Mouse (Mus musculus) heart, adult 8-10 months (tissue): ENCODE measurements around the gene Acbd3. TPM values are rescaled to one million over a fixed set of nuclear protein-coding genes. Genes with fewer than 3 reads are reported as not detected.

Experiments used
- DNase-seq: peaks from one replicate; pipeline ENCODE4 v3.0.0; 2022; ENCODE audit warnings: low spot score
- total RNA-seq, 4 experiments: library from RNA; stranded (reverse); gene quantifications; 2 replicates each; pipeline ENCODE4 v1.2.4; 2022

Gene Acbd3
- total RNA-seq, 4 experiments from 2014 or later, result 19.4 to 24.6 (median 22.0) TPM

DNA sequence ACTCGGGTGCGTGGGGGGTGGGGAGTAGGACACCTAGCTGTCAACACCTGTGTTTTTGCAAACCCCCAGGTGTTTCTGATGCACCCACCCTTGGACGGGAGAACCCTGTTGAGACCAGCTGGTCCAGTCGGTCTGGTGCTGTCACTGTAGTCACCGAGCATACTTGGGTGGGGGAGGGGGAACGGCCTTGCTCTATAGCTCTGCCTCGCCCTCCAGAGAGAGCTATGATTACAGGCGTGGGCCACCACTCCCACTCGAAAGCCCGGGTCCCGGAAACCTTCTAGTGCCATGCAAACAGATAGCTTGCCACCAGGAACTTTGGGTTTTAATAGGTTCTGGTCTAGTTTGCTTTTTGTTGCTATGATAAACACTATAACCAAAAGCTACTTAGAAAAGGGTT, 36.3 kb downstream of the Acbd3 start:
- DNase-seq, result no peak

DNA sequence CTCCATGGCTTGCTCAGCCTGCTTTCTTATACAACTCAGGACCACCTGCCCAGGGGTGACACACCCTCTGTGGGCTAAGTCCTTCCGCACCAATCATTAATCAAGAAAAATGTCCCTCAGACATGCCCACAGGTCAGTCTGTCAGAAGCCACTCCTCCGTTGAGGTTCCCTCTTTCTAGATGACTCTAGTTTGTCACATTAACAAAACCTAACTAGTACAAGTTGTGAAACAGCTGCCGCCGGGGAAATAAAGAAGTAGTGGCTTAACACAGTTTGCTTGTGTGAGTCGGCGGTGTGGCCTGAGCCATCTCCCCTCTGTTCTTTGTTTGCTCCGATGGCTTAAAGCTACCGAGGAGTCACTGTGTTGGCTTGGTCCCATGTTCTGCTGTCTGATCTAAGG, 36.8 kb downstream of the Acbd3 start:
- DNase-seq, result no peak

GRCm38 (mm10) chr1:180763307-180763706, 37.5 kb downstream of the Acbd3 start:
- no peak for DNase-seq

DNA sequence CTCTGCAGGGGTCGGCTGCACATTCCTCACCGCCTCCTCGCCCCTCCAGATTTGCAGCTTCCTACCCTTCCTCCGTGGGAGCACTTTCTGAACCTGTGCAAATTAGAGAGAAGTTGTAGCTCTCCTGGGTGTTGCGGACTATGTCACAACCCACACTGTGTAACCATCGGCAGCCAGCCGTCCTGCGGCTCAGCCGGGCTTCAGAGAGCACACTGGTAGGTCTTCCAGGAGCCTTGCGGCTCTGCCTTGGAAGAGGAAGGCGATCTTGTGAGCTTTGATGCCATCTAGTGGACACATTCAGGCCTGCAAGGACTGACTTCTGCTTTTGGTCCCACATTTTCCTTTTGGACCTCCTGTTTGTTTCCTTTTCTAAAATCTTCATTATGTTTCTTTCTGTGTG, 38.0 kb downstream of the Acbd3 start:
- peak; percentile 87 for DNase-seq

GRCm38 (mm10) chr1:180765393-180765792, 39.5 kb downstream of the Acbd3 start:
- DNase-seq, result no peak

GRCm38 (mm10) chr1:180766557-180766956, 40.7 kb downstream of the Acbd3 start:
- no peak for DNase-seq

DNA sequence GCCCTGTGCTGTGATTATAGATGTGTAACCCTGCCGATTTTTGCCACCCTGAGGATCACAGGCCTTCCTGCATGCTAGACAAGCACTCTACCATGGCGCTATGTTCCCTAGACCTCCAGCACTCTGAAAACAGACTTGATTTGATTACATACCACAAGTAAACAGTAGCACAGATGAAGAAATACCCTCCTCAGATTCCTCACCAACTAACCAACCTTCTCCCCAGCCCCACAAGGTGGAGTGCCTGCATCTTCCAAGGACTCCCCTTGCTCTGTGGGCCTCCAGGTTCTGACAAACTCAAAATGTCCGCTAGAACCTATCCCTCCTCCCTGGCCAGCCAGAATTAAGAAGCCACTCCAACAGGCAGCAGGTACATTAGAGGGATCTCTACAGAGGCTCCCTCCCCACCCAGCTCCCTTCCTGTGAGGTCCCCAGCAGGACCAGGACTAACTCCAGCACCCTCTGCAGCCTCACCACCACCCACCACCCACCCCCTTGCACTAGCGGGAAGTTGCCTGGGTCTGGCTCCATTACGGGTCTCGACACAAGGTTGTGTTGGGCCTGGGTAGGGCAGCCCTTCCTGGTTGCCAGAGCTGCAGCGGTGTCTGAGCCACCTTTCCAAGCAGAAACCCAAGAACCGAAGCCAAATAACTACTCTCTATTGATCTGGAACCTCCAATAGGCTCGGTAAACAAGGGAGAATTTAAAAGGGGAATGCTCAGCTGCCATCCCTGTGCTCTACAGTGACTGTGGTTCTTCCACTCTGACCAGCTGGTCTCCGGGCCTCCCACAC, 41.9 kb downstream of the Acbd3 start:
- DNase-seq, result no peak

- DNase-seq, result peak; percentile 68
Measured at GRCm38 (mm10) chr1:180768334-180769168, 42.7 kb downstream of the Acbd3 start.

GRCm38 (mm10) chr1:180771306-180771705, 45.5 kb downstream of the Acbd3 start:
- DNase-seq, result no peak

DNA sequence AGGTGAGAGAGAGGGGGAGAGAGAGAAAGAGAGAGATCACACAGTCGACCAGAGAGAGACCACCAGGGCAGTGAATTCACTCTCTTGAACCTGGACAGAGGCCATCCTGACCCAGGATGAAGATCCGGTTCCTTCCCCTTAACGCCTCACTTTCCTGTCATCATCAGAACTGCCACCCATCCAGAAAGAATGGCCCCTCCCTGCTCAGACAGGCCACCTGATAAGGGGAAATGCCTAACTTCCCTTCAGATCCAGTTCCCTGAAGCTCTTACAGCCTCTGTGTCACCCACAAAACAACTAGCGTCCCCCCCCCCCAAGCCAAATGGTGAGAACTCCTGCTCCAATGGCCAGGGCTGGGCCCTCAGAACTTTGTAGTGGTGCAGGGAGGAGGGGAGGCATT, 45.9 kb downstream of the Acbd3 start:
- no peak for DNase-seq

GRCm38 (mm10) chr1:180772291-180772690, 46.4 kb downstream of the Acbd3 start:
- no peak for DNase-seq

DNA sequence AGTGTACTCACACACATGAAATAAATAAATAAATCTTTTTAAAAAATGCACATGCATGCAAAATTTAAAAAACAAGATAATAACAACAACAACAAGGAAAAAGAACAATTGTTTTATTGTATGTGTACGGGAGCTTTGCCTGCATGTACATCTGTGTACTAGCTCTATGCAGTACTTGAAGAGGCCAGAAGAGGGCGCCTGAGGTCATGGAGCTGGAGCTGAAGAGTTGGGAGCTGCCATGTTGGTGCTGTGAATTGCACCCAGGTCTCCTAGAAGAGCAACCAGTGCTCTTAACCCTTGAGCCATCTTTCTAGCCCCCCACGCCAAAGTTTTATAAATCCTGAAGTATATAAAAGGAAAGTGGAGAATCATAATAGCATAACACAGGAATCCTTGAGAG, 48.8 kb downstream of the Acbd3 start:
- no peak for DNase-seq

DNA sequence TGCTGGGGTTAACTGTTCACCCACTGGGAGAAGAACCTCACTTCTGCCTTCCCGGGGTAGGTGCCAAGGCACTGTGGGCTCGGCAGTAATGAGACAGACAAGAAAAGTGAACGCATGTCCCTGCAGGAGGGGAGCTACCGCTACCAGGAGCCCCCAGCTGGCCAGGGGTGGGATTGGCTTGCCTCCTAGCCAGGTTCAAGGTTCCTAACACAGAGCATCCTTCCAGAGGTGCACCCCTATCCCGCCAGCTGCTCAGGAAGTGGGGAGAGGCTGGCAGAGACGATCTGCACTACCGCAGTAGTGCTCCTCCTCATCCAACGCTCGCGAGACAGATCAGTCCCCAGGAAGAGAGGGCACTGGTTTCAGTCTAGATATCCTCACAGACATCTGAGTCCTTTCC, 49.5 kb downstream of the Acbd3 start:
- DNase-seq, result no peak

DNA sequence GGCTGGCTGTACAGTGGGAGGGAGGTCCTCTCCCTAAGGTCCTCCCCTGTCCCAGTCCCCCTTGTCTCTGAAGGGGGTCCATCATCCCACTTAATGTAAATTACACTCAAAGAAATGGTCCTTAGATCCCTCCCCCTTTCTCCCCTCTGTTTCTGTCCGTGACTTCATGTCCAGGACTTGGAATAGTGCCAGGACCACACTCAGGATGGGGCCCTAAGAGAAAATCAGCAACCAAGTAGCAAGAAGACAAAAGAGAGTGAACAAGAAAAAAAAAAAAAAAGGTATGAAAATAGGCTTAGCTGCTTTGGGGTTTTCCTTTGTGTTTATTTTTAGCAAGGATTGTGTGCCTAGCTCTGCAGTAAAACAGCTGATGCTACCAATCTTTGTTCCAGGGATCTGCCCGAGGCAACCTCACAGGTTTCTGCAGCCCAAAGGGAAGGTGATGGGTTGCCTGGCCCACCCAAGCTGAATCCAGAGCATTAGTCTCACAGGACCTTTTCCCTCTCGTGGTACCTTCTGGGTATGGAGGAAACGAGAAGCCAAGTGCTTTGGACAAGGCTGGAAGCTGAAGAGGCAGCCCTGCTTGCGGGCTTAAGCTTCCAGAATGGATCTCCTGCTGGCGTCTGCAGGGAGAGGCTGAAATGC, 50.1 kb downstream of the Acbd3 start:
- DNase-seq, result no peak

DNA sequence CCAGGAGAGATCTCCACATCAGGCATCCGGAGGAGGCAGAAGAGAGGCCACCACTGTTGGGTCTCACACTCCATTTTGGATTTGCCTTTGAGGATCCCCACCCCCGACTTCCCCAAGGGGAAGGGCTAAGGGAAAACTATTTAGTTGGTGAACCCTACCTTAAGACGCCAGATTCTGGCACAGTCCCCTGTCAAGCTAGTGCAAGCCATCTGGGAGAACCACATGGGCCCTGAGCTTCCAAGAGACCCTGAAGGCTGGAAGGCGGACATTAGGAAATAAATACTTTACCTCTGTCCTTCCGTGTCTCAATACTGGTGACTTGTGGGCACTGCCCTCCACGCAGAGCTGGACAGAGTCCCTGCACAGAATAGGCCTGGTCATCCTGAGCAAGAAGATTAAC, 50.7 kb downstream of the Acbd3 start:
- no peak for DNase-seq

GRCm38 (mm10) chr1:180777289-180777659, 51.4 kb downstream of the Acbd3 start:
- no peak for DNase-seq

DNA sequence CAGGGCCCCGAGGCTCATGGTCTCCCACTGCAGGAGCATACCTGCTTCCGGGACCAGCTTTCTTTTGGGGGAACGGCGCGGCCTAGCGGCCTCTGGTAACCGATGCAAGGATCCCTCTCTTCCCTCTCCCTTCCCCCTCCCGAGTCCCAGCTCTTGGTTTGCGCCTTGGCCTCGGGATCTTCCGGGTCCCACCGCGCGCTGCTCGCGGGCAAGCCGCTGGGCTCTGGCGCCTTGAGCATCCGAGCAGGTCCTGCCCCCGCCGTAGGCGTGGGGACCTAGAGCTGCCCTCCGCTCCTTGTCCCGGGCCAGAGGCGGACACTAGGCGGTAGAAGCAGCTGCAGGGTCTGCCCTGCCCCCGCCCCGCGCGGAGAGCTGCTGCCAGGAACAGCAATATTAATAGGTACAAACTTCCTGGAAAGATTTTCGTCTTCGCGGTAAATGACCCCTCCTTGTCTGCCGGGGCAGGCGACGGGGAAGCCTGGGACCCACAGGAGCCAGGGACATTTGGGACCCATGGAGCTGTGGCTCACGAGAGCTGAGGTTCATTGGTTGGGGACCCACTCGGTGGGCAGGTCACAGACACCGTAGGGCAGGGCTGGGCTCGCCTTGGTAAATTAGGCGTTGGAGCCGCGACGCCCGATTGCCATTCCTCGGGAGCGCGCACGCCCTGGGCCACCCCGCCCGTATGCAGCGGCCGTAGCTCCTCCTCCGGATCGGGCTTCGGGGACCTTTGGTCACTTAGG, 52.0 kb downstream of the Acbd3 start:
- peak; percentile 85 for DNase-seq

GRCm38 (mm10) chr1:180778403-180778754, 52.5 kb downstream of the Acbd3 start:
- no peak for DNase-seq

- no peak for DNase-seq
Measured at GRCm38 (mm10) chr1:180778941-180779340, 53.1 kb downstream of the Acbd3 start.

- DNase-seq, result no peak
Measured at GRCm38 (mm10) chr1:180780291-180780690, 54.4 kb downstream of the Acbd3 start.

DNA sequence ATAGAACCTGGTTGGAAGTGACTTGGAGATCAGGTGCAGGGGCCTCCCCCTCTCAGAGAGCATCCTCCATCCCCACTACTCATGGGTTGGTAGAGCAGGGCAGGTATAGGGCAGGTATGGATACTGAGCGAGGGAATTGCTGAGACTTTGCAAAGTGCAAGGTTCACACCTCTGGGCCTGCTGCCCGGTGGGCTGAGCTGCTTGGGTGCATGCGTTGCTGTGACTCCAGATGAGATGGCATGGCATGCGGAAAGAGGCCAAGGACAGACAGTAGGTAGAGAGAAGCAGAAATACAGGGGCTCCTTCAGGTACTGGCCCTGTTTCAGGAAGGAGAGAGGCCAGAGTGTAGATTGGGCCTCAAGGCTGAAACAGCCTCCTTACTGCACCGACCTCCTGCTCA, 55.4 kb downstream of the Acbd3 start:
- DNase-seq, result no peak
